Mouse (Mus musculus) inflammation-experienced regulatory T-cells (primary cell): ENCODE results near the gene Trub2. TPM values are rescaled to one million over a fixed set of nuclear protein-coding genes. Genes with fewer than 3 reads are reported as not detected.

ENCODE experiments used
- polyA plus RNA-seq, 2 experiments: library from polyadenylated mRNA; unstranded; fragments of 100-300 nt; shearing (Covaris generic); gene quantifications; one replicate each; pipeline ENCODE4 v1.2.1; 2017

The Trub2 gene
- polyA plus RNA-seq, result 10 to 100 TPM; 28.5 to 30.4 TPM

GRCm38 (mm10) chr2:29787937-29788681, at the start of gene Trub2:
Gene Trub2 (minus strand): TSS chr2:29788502.

GRCm38 (mm10) chr2:29820025-29820817, 31.9 kb upstream of the Trub2 start, which contains the start of gene Urm1:
Gene Urm1 (plus strand): TSS chr2:29820075.

GRCm38 (mm10) chr2:29802075-29802826, 13.9 kb upstream of the Trub2 start, which contains the start of gene Slc27a4:
Gene Slc27a4 (plus strand): TSS chr2:29802634.

GRCm38 (mm10) chr2:29787104-29787917, 991 bp downstream of the Trub2 start, which contains the start of gene Coq4:
Gene Coq4 (plus strand): TSS chr2:29787493.

GRCm38 (mm10) chr2:29751497-29751896, 36.8 kb downstream of the Trub2 start, which contains the start of gene Gm13420:
Gene Gm13420 (minus strand): TSS chr2:29751685.

Other genes starting within 250 kb of the Trub2 start
- gene Rapgef1, start 168.8 kb downstream of the Trub2 start, polyA plus RNA-seq, result 10 to 100 TPM; 34.9 to 40.1 TPM
- 1 to 10 TPM in 1 of 2 experiments, not detected in 1; 1.4 TPM for gene Gm13420, start 36.8 kb downstream of the Trub2 start, polyA plus RNA-seq
- 1 to 10 TPM in 1 of 2 experiments, under 1 TPM in 1; 0.42 to 2.4 TPM for gene Gm13547, start 29.2 kb downstream of the Trub2 start, polyA plus RNA-seq
- 1 to 10 TPM; 7.1 to 8.2 TPM for gene Coq4, start 1.0 kb downstream of the Trub2 start, polyA plus RNA-seq
- 10 to 100 TPM in 1 of 2 experiments, 1 to 10 TPM in 1; 9.3 to 11.3 TPM for gene Slc27a4, start 14.1 kb upstream of the Trub2 start, polyA plus RNA-seq
- gene Urm1, start 31.6 kb upstream of the Trub2 start, polyA plus RNA-seq, result 10 to 100 TPM; 14.1 to 23.2 TPM
- gene Cercam, start 80.7 kb upstream of the Trub2 start, polyA plus RNA-seq, result 1 to 10 TPM; 1.1 to 4.7 TPM
- gene Odf2, start 100.7 kb upstream of the Trub2 start, polyA plus RNA-seq, result 10 to 100 TPM; 65.1 to 84.1 TPM
- gene Gle1, start 146.9 kb upstream of the Trub2 start, polyA plus RNA-seq, result 10 to 100 TPM; 66.9 to 67.1 TPM
- gene Sptan1, start 177.1 kb upstream of the Trub2 start, polyA plus RNA-seq, result 100 to 1,000 TPM in 1 of 2 experiments, 10 to 100 TPM in 1; 97.2 to 109 TPM